Mouse (Mus musculus): ENCODE measurements around the gene Gm973. TPM values are rescaled to one million over a fixed set of nuclear protein-coding genes. Genes with fewer than 3 reads are reported as not detected.

The Gm973 gene
- polyA plus RNA-seq, 1 experiment from 2014 or later = not detected

DNA sequence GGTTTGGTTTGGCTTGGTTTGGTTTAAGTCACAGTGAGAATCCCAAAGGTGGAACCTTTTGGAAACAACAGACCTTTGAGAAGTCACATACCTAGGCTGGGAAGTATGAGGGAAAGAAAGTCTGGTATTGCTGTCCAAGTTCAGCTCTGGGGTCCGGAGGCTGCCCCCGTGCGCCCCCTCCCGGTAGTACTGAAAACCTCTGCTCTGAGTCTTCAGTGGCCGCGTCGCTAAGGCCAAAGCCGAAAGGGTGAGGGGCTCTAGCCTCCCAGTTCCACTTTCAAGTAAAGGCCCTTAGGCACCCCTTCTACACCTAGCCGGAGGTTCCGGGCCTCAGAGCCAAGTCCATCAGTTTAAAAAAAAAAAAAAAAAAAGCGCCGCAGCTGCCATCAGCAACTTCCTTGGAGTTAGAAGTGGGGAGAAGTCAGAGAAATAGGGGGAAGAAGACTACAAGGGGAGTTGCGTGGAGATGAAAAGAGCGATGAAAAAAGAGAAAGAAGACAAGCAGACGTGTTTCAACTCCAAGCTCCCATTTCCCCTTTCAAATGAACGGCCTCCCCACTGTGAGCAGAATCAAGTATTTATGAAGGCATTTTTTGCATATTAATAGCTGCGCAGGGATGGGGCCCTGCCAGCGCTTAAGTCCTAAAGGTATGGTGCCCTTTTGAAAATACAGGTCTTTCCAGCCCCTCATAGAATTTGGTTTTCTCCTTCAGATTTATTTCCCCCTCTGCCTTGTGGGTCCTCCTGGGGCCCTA is 68.8 kb downstream of the Gm973 start:
- Histone ChIP-seq H3K9ac (peak overlapping the region; percentile 24; the same call in 1 of the 2 replicates), H3K4me1 (ENCODE audit: insufficient read depth) (peaks cover 6% of the 10 kb centered on the region), H3K4me3 (ENCODE audit: low read depth, low read length) (no peak overlapping the region), H3K27ac (ENCODE audit: low read depth) (no peak overlapping the region), H3K4me2 (peak overlapping the region; percentile 51), H3K9me3 (ENCODE audit: low read depth, low read length) (no peaks in the 10 kb centered on the region), H3K36me3 (ENCODE audit: insufficient read depth) (no peaks in the 10 kb centered on the region), H3K27me3 (ENCODE audit: insufficient read depth, low read length) (no peaks in the 10 kb centered on the region)
- WGBS = 15% methylated on average over 18 of the region's 18 CpGs
- peak; percentile 84 for DNase-seq
- ATAC-seq (ENCODE audit: insufficient read depth) = peak; percentile 42; the same call in 1 of the 2 replicates
- peak; percentile 88 for TF ChIP-seq CTCF (IDR thresholded peaks at IDR 0.05; ENCODE audit: low read depth)

DNA sequence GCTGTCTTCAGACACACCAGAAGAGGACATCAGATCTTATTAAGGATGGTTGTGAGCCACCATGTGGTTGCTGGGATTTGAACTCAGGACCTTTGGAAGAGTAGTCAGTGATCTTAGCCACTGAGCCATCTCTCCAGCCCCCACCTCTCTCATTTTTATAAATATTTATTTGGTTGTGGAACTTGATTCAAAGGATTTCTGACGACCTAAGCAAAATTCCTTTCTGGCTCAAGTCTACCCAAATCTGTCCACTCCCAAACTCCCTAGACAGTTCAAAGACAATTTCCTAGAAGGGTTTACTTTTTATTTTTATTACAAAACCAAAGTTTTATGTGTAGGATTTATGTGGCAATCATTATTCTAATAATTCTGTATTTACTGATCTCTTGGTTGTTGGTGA is 73.2 kb downstream of the Gm973 start:
- no peak for TF ChIP-seq CTCF (IDR thresholded peaks at IDR 0.05; ENCODE audit: low read depth)
- no peaks in the 10 kb centered on the region for H3K27me3 ChIP-seq (ENCODE audit: insufficient read depth, low read length)
- WGBS = 48% methylated on average over 1 of the region's 1 CpGs

DNA sequence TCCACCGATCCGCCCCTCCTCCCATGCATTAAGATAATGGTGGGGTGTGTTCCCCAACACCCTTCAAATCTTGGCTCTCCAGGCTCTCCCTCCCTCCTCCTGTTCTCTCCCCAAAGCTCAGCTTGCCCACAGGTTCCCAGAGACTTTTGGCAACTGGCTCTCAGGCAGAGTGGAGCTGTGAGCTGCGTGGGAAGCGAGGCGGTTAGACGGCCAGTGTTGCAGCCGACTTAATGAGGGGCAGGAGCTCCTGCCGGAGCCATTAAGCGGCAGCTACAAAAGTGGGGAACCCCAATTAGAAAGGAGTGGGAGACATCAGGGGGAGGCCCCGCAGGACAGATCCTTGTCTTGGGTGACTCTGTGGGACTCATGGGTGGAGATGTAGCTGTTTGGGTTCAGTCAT is 76.3 kb downstream of the Gm973 start:
- Histone ChIP-seq H3K27ac (ENCODE audit: low read depth) (0 out of 2 replicates have a peak overlapping the region, but pooled peaks have one; percentile 38), H3K36me3 (ENCODE audit: insufficient read depth) (no peaks in the 10 kb centered on the region), H3K9me3 (ENCODE audit: low read depth, low read length) (no peaks in the 10 kb centered on the region), H3K4me1 (ENCODE audit: insufficient read depth) (peaks cover 15% of the 10 kb centered on the region), H3K4me3 (ENCODE audit: low read depth, low read length) (peak overlapping the region; percentile 2; the same call in 1 of the 2 replicates), H3K9ac (0 out of 2 replicates have a peak overlapping the region, but pooled peaks have one; percentile 7), H3K4me2 (peak overlapping the region; percentile 47), H3K27me3 (ENCODE audit: insufficient read depth, low read length) (no peaks in the 10 kb centered on the region)
- DNase-seq (peak; percentile 44), ATAC-seq (ENCODE audit: insufficient read depth) (no peak)
- WGBS = 19% methylated on average over 10 of the region's 10 CpGs
- no peak for TF ChIP-seq CTCF (IDR thresholded peaks at IDR 0.05; ENCODE audit: low read depth)

More for the DNA sequence above, 73.2 kb downstream of the Gm973 start:
- Histone ChIP-seq H3K4me3 (ENCODE audit: low read depth, low read length) (no peak overlapping the region), H3K4me1 (ENCODE audit: insufficient read depth) (peaks cover 15% of the 10 kb centered on the region), H3K9ac (no peak overlapping the region), H3K27ac (ENCODE audit: low read depth) (no peak overlapping the region), H3K9me3 (ENCODE audit: low read depth, low read length) (no peaks in the 10 kb centered on the region), H3K36me3 (ENCODE audit: insufficient read depth) (no peaks in the 10 kb centered on the region), H3K4me2 (no peak overlapping the region)
- DNase-seq = peak; percentile 24
- ATAC-seq (ENCODE audit: insufficient read depth) = no peak

DNA sequence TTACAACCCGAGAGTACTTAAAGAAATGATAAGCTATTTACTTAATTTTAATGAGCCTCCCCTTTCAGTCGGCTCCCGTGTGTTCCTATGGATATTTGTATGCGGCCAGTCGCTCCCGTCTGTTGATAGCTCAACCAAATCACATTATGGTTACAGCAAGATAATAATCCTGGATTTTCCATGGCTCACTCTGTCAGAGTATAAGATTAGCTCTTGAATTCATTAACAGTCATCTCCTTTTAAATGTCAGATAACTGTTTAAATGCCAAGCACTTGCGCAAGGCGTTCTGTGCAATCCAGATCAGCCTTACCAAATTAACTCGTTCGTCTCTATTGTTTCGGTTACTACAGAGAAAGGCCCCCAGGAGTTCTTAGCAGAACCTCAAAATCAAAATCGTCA is 76.8 kb downstream of the Gm973 start:
- ATAC-seq (ENCODE audit: insufficient read depth) (peak; percentile 19; the same call in 1 of the 2 replicates), DNase-seq (peak; percentile 80)
- Histone ChIP-seq H3K27me3 (ENCODE audit: insufficient read depth, low read length) (no peaks in the 10 kb centered on the region), H3K4me1 (ENCODE audit: insufficient read depth) (peaks cover 15% of the 10 kb centered on the region), H3K9me3 (ENCODE audit: low read depth, low read length) (no peaks in the 10 kb centered on the region), H3K4me2 (peak overlapping the region; percentile 47), H3K4me3 (ENCODE audit: low read depth, low read length) (no peak overlapping the region), H3K9ac (no peak overlapping the region), H3K27ac (ENCODE audit: low read depth) (no peak overlapping the region), H3K36me3 (ENCODE audit: insufficient read depth) (no peaks in the 10 kb centered on the region)
- no peak for TF ChIP-seq CTCF (IDR thresholded peaks at IDR 0.05; ENCODE audit: low read depth)
- WGBS = 19% methylated on average over 12 of the region's 12 CpGs

DNA sequence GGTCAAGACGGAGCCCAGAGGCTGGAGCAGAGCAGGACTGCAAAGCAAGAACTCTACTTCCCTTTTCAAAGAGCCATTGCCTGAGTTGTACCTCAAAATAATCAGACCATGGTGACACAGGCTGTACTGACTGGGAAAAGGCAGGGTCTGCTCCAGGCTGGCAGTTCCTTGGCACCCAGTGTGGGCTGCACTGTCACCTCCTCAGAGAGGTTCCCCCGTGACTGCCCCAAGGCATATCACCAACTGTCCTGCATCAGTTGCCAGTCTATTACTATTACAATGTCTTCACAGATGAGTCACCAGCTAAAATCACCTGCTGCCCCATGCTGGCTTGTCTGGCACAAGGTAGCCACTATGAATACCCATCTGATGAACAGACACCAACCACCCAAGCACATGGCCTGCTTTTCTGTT is 77.6 kb downstream of the Gm973 start:
- no peak overlapping the region for H3K4me2 ChIP-seq

DNA sequence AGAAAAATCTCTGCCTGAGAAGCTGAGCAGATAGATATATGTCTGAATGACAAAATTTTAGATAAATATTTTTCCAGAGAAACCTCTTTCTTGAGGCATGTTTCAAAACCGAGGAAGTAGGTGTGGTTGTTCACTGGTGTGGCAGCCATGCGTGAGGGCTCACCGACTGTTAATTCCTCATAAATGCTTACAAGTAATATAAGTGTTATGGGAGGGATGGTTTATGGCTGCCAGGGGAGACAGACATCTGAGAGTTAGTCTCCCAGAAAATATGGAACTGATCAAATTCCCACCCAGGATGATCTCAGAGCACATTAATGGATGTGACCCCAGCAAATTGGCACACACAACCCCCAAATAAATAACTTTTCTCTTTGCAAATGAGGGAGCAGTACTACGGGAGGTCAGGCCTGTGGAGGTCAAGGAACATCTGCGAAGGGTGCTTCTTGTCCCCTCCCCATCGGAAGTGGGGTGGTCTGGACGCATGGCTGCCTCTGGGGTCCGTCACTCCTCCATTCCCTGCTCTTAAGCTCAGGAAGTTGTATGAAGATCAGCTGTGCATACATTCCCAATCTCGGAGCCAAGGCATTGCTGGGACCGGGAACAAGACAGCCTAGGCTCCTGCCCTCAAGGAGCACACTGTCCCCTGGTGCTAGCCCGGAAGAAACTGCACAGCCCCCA is 78.7 kb downstream of the Gm973 start:
- Histone ChIP-seq H3K27ac (ENCODE audit: low read depth) (peak overlapping the region; percentile 74), H3K36me3 (ENCODE audit: insufficient read depth) (no peaks in the 10 kb centered on the region), H3K4me1 (ENCODE audit: insufficient read depth) (peaks cover 15% of the 10 kb centered on the region), H3K4me2 (no peak overlapping the region), H3K4me3 (ENCODE audit: low read depth, low read length) (no peak overlapping the region), H3K27me3 (ENCODE audit: insufficient read depth, low read length) (no peaks in the 10 kb centered on the region), H3K9me3 (ENCODE audit: low read depth, low read length) (no peaks in the 10 kb centered on the region), H3K9ac (no peak overlapping the region)
- no peak for TF ChIP-seq CTCF (IDR thresholded peaks at IDR 0.05; ENCODE audit: low read depth)
- 48% methylated on average over 11 of the region's 11 CpGs for WGBS
- peak; percentile 92 for DNase-seq
- ATAC-seq (ENCODE audit: insufficient read depth) = peak; percentile 87

More for the DNA sequence above, 77.6 kb downstream of the Gm973 start:
- H3K27me3 ChIP-seq (ENCODE audit: insufficient read depth, low read length) = no peaks in the 10 kb centered on the region
- H3K9me3 ChIP-seq (ENCODE audit: low read depth, low read length) = no peaks in the 10 kb centered on the region
- H3K4me1 ChIP-seq (ENCODE audit: insufficient read depth) = peaks cover 15% of the 10 kb centered on the region
- ATAC-seq (ENCODE audit: insufficient read depth) (no peak), DNase-seq (no peak)
- no peak overlapping the region for H3K9ac ChIP-seq
- WGBS = 54% methylated on average over 2 of the region's 2 CpGs
- no peak overlapping the region for H3K4me3 ChIP-seq (ENCODE audit: low read depth, low read length)
- no peaks in the 10 kb centered on the region for H3K36me3 ChIP-seq (ENCODE audit: insufficient read depth)
- no peak for TF ChIP-seq CTCF (IDR thresholded peaks at IDR 0.05; ENCODE audit: low read depth)
- H3K27ac ChIP-seq (ENCODE audit: low read depth) = peak overlapping the region; percentile 5; the same call in 1 of the 2 replicates

DNA sequence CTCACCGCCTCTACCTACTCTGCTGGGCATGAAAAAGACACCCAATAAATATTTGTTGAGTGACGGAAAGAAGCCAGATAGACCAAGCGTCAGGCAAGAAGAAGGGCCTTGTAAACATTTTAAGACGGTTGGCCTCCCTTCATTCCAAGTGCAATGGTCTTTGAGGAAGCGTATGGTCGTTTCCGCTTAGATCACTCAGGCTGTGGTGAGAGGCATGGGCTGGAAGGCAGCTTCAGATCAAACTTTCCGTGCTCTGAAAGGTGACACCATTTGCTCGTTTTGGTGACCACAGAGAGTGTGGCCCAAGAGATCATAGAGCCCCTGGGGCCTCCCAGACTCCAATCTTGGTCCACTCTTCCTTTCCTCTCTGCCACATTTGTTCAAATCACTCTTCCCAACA is 79.5 kb downstream of the Gm973 start:
- H3K27ac ChIP-seq (ENCODE audit: low read depth) = peak overlapping the region; percentile 74; the same call in 1 of the 2 replicates
- TF ChIP-seq CTCF (IDR thresholded peaks at IDR 0.05; ENCODE audit: low read depth) = no peak
- peaks cover 12% of the 10 kb centered on the region for H3K4me1 ChIP-seq (ENCODE audit: insufficient read depth)
- ATAC-seq (ENCODE audit: insufficient read depth) (no peak), DNase-seq (peak; percentile 12)
- H3K36me3 ChIP-seq (ENCODE audit: insufficient read depth) = no peaks in the 10 kb centered on the region
- H3K4me3 ChIP-seq (ENCODE audit: low read depth, low read length) = no peak overlapping the region
- H3K9ac ChIP-seq = no peak overlapping the region
- no peak overlapping the region for H3K4me2 ChIP-seq
- H3K9me3 ChIP-seq (ENCODE audit: low read depth, low read length) = no peaks in the 10 kb centered on the region
- WGBS = 49% methylated on average over 9 of the region's 9 CpGs
- no peaks in the 10 kb centered on the region for H3K27me3 ChIP-seq (ENCODE audit: insufficient read depth, low read length)
